Mouse (Mus musculus) embryonic fibroblast, embryonic 13.5 days (primary cell): Measurements from ENCODE around the gene Wdr92.

Experiments
- CTCF ChIP-seq: IDR thresholded peaks from 2 replicates; pipeline ENCODE4 v1.5.1; 2011; ENCODE audit warnings: mild to moderate bottlenecking, control low read depth, low read length, moderate library complexity, borderline replicate concordance; ENCODE audit not compliant: insufficient read depth
- POLR2A ChIP-seq: IDR thresholded peaks from 2 replicates; pipeline ENCODE4 v1.6.1; 2011; ENCODE audit warnings: low read depth, mild to moderate bottlenecking, control low read depth, low read length, moderate library complexity

- TF ChIP-seq CTCF (no peak), POLR2A (no peak)
Observed at GRCm38 (mm10) chr11:17172300-17172699, 9.6 kb upstream of the Wdr92 start.
